Mouse (Mus musculus) spleen, adult 18-20 months (tissue): Measurements from ENCODE around the gene Ntm.

Experiments
- DNase-seq, 2 experiments: peaks; one replicate each; pipeline ENCODE4 v3.0.0; 2022; ENCODE audit warnings: mixed read lengths in 2 of 2

Gene Ntm

GRCm38 (mm10) chr9:29104442-29104841 lies 858.5 kb downstream of the Ntm start:
- DNase-seq: no peak

- DNase-seq: no peak
Observed at GRCm38 (mm10) chr9:29103993-29104392, 858.9 kb downstream of the Ntm start.

GRCm38 (mm10) chr9:29100624-29101023 lies 862.3 kb downstream of the Ntm start:
- DNase-seq: no peak

- DNase-seq: no peak
Observed at GRCm38 (mm10) chr9:29092443-29092842, 870.5 kb downstream of the Ntm start.

DNA sequence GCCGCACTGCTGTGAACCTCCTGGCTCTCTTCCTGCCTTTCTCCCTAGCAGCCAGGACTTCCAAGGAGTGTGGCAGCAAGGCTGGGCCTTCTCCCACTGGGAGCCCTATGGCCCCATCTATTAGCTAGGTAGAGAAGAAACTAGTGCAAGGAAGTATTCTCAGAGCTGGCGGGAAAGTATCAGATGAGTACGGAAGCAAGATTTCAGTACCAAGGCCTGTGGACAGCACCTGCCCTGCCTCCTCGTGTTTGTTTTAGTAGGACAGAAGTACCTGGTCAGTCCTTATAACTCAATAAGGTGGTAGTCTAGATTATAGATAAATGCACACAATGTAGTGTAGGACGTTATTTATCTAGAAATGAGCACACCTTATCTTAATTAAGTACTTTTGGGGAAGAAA lies 874.3 kb downstream of the Ntm start:
- DNase-seq: no peak

DNA sequence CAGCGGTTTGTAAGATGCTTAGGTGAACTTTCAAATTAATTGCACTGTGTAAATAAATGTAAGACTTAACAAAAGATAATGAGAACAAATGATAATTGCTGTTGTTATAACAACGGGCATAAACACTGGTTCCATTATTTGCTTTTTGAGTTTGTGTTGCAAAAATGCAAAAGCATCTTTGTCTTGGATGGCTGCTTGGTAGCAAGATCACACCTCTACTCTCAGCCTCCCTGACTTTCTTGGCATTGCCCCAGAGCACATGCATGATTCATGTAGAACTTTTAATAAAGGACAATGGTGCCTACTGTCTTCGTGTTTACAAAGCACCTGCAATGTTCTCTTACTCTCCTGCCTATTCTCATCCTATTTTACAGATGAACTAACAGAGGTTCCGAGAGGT lies 875.3 kb downstream of the Ntm start:
- no peak for DNase-seq

GRCm38 (mm10) chr9:29087171-29087570 lies 875.8 kb downstream of the Ntm start:
- DNase-seq: no peak

GRCm38 (mm10) chr9:29075924-29076577 lies 886.9 kb downstream of the Ntm start:
- DNase-seq: no peak

GRCm38 (mm10) chr9:29075243-29075642 lies 887.7 kb downstream of the Ntm start:
- DNase-seq: no peak

GRCm38 (mm10) chr9:29074494-29074893 lies 888.4 kb downstream of the Ntm start:
- DNase-seq: no peak

DNA sequence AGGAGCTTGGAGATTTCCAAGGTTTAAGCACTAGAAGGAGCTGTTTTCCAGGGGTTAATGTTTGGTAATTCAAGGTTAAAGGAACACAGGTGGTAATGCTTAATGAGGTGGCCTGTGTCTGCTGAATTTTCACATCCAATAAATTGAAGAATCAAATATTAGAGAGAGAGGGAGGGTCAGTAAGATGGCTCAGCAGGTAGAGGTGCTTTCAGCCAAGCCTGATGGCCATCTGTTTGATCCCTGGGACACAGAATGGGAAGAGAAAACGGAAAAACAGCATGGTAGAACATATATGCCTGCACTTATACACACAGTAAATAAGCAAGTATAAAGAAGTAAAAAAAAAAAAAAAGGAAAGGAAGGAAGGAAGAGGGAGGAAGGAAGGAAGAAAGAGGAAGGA lies 890.9 kb downstream of the Ntm start:
- DNase-seq: no peak

- no peak for DNase-seq
Observed at GRCm38 (mm10) chr9:29067572-29067971, 895.4 kb downstream of the Ntm start.

DNA sequence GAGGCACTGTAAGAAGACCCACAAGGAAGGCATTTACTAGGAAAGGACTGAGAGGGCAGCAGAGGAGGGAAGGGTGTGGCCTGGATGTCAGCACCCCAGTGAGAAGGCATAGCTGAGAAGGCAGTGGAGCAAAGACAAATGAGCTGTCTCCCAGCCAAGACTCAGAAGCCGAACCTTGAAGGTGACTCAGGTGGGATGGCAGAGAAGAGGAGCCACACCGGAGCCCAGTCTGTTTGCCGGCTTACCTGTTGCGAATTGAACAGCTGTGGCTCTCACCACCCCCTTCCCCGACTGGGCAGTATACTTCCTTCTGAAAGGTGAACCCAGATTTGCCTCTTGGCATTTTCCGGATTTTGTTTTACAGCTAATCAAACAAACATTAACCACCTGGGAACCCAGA lies 902.6 kb downstream of the Ntm start:
- DNase-seq: no peak

GRCm38 (mm10) chr9:29058811-29059210 lies 904.1 kb downstream of the Ntm start:
- DNase-seq: no peak

- DNase-seq: no peak
Observed at GRCm38 (mm10) chr9:29055637-29056036, 907.3 kb downstream of the Ntm start.

DNA sequence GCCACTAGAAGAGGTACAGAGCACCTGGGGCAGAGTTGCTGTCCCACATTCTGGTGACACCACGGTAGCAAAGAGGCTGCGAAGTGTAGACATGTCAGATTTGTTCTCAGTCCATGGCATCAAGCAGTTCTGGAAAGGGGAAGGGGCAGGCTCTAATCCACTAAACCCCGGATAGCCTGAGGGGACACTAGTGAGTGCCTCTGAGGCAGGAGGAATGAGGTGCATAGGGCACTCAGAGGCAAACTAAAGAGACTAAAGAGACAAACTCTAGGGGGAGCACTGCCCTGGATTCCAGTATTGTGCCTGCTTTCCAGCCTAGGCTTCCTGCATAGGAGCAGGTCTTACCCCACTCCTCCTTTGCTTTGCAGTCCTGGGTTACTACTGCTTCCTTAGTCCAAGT lies 926.5 kb downstream of the Ntm start:
- DNase-seq: no peak

- DNase-seq: no peak
Observed at GRCm38 (mm10) chr9:29036058-29036457, 926.9 kb downstream of the Ntm start.

GRCm38 (mm10) chr9:29026410-29026809 lies 936.5 kb downstream of the Ntm start:
- no peak for DNase-seq

DNA sequence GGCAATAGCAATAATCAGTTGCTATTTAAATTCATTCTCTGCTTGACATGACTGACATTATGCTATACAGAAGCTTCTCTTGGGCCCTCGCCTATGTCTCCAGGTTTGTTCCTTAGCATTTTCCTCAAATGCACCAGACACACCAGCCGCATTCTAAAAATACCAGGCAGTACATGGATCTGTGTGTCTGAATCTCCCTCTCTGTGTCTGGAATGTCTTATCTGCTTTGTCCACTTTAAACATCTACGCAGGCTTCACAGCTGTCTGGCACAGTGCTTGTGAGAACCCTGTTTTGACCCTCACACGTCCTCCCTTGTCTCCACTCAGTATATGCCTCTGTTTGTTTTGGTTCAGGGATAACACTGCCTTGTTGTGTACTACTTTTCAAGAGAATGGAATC lies 937.3 kb downstream of the Ntm start:
- DNase-seq: no peak

DNA sequence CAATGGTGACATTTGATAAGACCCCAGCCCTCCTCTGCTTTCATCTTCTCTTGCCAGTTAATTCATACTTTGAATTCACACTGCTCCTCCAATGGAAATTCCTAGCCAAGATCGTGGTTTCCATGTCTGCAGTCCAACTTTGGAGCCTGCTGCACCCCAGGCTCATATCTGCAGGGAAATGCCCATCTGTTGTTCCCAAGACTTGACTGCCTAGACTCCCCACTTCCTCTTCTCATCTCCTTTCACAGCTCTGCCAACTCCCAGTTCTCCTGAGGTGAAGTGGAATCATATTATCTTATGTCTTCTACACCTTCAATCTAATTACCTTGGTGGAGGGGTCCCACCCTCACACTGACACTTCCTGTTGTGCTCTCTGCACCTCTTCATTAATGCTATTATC lies 937.8 kb downstream of the Ntm start:
- DNase-seq: no peak

- DNase-seq: no peak
Observed at GRCm38 (mm10) chr9:29016879-29017278, 946.1 kb downstream of the Ntm start.

DNA sequence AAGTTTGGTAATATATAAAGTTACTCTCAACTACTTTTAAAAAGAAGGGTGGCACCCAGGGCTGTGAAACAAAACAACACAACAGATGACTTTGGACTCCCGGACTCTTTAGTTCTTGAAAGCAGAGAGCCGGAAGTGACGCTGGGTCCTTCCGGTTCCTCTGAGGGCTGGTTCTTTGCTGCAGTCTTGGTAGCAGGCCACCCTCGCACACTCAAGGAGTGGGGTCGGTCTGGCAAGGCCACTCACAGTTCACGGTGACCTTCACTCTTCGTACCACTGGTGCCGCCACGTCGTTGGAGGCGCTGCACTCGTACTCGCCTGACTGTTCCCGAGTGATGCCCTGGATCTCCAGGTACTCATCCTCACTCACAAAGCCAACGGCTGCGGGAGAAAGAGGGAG lies 949.1 kb downstream of the Ntm start:
- DNase-seq: no peak

- no peak for DNase-seq
Observed at GRCm38 (mm10) chr9:29012541-29012940, 950.4 kb downstream of the Ntm start.

DNA sequence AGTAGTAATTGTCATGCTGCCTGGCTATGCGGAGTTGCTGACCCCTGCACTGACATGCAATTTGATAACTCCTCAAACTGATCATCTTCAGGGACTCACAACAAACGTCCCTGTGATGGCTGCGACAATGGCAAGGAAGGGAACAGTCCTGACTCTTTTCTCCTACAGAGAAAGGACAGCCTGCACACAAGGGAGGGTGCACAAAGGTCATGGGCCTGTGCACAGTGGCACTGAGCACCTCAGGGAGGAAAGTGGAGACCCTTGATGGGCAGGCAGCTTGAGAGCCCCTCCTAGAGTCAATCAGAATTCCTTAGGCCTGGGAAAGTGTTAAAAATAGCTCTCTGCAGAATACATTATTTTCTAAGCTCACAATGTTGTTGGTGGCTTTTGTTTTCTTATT lies 951.5 kb downstream of the Ntm start:
- DNase-seq: no peak

- no peak for DNase-seq
Observed at GRCm38 (mm10) chr9:29004534-29004933, 958.4 kb downstream of the Ntm start.

DNA sequence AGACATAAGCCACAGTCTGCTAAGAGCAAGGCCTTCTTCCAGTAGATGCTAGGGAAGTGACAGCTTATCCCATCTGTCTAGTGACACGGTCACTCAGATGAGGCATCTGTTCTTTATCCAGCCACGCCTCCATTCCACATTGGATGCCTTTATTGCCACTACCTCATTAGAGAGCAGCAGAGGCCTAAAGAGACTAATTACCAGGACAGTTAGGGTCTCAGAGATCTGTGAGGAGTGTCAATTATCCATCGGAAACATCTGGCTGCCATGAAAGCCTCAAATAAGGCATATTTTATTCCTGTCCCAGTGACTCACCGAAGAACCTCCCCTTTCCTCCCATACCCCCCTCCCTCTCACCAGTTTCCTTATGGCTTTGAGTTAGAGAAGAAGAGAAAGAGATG lies 963.0 kb downstream of the Ntm start:
- DNase-seq: no peak
